Mouse (Mus musculus) forelimb bud, embryonic 11.5 days (tissue): ENCODE data around the gene Zbtb3.

Experiments
- DNase-seq: peaks from one replicate; pipeline ENCODE4 v3.0.0-alpha.2; 2012; ENCODE audit warnings: low read depth, low spot score

Gene Zbtb3

GRCm38 (mm10) chr19:8802130-8802821 is at the start of gene Zbtb3:
Gene Zbtb3 (plus strand): TSS chr19:8802555.
- peak; percentile 97 for DNase-seq

DNA sequence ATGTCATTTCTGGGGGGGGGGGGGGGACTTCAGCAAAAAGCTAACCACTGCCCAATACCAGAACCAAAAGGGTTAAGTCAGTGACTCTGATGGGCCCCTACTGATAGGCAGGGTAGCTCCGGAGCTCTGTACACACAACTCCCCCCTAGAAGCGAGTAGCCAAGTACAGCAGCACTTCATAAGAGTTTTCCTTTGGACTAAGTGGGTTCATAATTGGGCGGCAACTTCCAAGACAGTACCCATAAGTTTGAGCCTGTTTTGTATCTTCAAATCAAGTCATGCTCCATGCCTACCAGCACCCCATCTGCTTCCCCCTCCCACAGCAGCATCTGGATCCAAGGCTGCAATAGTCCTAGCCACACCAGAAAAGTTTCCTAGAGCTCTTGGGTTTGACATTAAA is 46.7 kb upstream of the Zbtb3 start:
- DNase-seq = no peak

- DNase-seq = peak; percentile 95
These were observed 45.5 kb upstream of the Zbtb3 start, which contains the start of gene Nxf1 for GRCm38 (mm10) chr19:8756635-8757387. Gene Nxf1 (plus strand): TSS chr19:8757073.

- DNase-seq = no peak
These were observed 44.8 kb upstream of the Zbtb3 start for GRCm38 (mm10) chr19:8757471-8757998.

DNA sequence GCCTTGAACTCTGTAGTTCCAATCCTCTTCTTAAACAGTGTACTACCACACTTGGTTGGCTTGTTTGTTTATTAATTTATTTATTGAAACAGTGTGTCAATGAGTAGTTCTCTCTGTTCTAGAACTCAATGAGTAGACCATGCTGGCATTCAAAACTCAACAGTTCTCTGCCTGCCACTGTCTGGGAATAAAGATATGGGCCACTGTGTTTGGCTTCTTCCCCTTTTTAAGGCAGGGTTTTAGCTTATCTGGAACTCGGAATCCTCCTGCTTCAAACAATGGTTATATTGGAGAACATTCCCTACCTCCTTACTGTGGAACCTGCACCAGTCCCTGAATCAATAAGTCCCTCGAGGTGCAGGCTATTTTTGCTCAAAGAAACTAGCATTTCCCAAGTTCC is 43.5 kb upstream of the Zbtb3 start:
- DNase-seq = no peak

- no peak for DNase-seq
These were observed 41.6 kb upstream of the Zbtb3 start for GRCm38 (mm10) chr19:8760757-8761156.

DNA sequence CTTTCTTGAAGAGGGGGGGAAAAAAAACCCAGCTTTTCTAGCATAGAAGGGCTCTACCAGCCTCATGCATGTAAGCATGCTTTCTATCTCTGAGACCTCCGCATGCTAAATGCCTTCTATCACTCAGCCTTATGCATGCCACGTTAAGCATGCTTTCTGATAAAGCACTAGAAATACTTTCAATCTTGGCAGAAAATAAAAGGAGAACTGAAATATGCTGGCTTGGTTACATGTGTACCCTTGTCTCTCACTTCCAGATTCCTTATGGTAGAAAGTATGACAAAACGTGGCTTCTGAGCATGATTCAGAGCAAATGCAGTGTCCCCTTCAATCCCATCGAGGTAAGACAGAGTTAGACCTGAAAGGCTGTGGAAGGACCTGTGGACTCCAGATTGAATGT is 39.1 kb upstream of the Zbtb3 start:
- DNase-seq = no peak

GRCm38 (mm10) chr19:8765562-8765961 is 36.8 kb upstream of the Zbtb3 start:
- DNase-seq = no peak

DNA sequence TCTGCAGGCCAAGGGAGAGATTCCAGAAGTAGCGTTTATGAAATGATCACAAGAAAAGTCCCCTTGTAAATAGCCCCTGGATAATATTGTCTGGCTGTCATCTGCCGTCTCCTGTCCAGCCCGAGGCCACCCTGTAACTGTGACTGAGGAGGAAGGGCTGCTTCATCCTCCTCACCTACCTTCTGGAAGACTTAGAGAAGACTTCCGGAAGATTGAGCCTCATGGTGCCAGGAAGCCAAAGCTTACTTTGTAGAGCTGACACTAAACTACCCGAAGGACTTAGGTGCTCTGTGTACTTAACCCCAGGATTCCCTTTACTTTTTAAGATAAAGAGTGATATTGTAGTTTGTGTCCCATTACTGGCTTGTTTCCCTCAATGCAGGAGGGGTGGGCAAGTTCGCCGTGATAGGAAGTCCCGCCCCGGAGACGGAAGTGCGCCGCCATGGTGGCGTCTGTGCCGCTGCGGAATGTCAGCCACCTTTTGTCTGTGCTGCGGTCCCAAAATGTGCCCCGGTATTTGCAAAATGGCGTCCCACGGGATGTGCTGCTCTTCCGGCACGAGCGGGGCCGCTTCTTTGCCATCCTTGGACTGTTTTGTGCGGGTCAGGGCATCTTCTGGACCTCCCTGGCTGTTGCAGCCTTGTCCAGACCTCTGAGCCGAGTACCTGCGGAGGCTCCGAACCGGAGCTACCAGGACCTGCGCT is 31.6 kb upstream of the Zbtb3 start, which contains the start of gene Tmem223:
Gene Tmem223, plus strand, starts transcription at position 430 of the 704 bp plus-strand sequence.
- DNase-seq = peak; percentile 73

DNA sequence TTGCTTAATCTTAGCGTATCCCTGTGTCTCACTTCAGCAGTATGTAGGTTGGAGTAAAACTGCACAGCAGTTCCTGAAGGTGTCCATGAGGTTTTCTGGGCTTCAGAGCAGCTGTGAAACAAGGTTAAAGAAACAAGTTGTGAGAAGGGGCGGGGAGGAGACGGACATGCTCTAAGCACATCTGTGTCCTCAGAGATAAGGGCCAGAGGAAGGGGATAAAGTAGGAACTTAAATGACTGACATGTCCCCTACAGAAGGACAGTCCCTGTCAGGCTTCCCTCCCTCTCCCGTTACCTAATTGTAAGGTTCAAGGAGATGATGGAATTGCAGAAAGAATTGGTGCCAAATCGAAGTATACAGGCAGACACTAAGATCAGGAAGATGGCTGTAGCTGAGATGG is 29.4 kb upstream of the Zbtb3 start:
- DNase-seq = no peak

DNA sequence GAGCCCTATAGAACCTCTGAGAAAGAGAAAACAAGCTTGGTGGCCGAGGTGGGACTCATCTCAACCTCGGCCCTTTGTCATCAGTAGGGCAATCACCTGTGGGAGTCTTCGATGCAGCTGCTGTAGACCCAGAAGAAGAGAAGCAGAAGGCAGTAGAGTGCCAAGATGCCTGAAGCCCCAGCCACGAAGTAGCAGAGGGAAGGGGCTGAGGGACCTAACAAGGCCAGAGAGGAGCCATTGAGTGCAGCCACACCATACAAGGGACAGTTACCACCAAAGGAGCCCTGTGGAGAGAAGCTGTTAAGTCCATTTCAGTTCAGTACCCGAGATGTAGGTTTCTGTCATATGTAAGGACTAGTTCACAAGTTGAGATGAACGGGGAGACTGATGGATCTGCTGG is 28.9 kb upstream of the Zbtb3 start:
- no peak for DNase-seq

- peak; percentile 94 for DNase-seq
These were observed 28.1 kb upstream of the Zbtb3 start, which contains the start of gene Tmem179b for GRCm38 (mm10) chr19:8774086-8774835. Gene Tmem179b (minus strand): TSS chr19:8774467.

DNA sequence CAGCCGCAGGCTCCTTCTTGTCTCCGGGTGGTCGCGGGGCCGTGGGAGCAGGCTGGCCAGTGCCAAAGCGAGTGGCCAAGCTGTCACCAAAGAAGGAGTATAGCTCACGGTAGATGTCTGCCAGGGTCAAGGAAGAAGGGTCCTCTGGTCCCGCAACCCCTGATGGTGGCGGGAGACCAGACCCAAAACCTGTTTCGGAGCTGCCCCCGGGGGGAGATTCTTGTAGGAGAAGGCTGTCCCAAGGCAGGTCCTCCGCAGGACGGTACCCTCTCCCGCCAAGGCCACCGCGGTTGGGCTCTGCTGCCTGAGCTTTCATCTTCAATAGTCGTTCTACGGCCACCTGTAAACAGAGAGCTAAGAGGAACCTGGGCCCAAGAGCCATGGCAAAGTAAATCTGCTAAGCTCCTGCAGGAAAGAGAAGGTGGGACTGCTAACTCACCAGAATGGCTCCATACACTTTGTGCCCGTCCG is 27.4 kb upstream of the Zbtb3 start:
- DNase-seq = no peak

- peak; percentile 94 for DNase-seq
These were observed 16.2 kb upstream of the Zbtb3 start, which contains the start of gene Taf6l for GRCm38 (mm10) chr19:8786008-8786781. Gene Taf6l (minus strand): TSS chr19:8786417.

- DNase-seq = peak; percentile 55
These were observed 13.8 kb upstream of the Zbtb3 start for GRCm38 (mm10) chr19:8788521-8788920.

GRCm38 (mm10) chr19:8789171-8789570 is 13.2 kb upstream of the Zbtb3 start:
- DNase-seq = no peak

DNA sequence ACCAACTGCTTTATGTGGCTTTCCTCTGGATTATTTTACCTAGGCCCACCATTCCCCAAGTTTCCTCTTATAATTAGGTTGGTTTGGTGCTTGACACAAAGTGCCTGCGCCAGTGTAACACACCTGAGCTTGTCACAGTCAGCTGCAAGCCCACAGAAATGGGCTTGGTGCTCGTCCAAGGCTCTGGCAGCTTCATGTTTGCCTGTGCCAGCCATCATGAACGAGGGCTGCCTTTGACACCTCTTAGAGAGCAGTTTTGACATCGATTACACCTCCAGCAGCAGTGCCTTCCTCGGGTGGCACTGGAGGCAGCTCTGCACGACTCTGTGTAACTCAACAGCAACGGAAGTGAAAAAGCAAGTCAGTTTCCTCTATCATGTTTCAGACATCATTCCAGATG is 12.2 kb upstream of the Zbtb3 start:
- DNase-seq = no peak

GRCm38 (mm10) chr19:8798264-8798946 is 4.0 kb upstream of the Zbtb3 start, which contains the start of gene Polr2g:
Gene Polr2g (minus strand): TSS chr19:8798577.
- peak; percentile 92 for DNase-seq

GRCm38 (mm10) chr19:8798947-8799315 is 3.4 kb upstream of the Zbtb3 start:
- no peak for DNase-seq
